Mouse (Mus musculus): ENCODE results near the gene Zap70. TPM values are rescaled to one million over a fixed set of nuclear protein-coding genes. Genes with fewer than 3 reads are reported as not detected.

Zap70 gene
- 0.94 and 1.3 TPM in 2 replicates for polyA plus RNA-seq (2015; fragmentation: Nextera tagmentation; extraction: Ambion mirVana)

GRCm38 (mm10) chr1:36761568-36761967 lies at the start of gene Zap70:
TSS of gene Zap70 (plus strand) at chr1:36761798.
- Histone ChIP-seq H3K4me2 (replicated peaks) (no peak within 1 kb of the TSS), H3K27me3 (no peaks in the 10 kb centered on the region), H3K9me3 (no peaks in the 10 kb centered on the region), H3K4me3 (no peak within 1 kb of the TSS), H3K9ac (replicated peaks) (no peak within 1 kb of the TSS), H3K27ac (replicated peaks) (no peak within 1 kb of the TSS), H3K36me3 (no peaks in the 10 kb centered on the region), H3K4me1 (no peaks in the 10 kb centered on the region)
- ATAC-seq (replicated peaks): no peak
- WGBS: 84% methylated on average over 11 of the region's 11 CpGs

- Histone ChIP-seq H3K4me1 (peaks cover 6% of the 10 kb centered on the region; the same call in 1 of the 2 replicates), H3K9me3 (no peaks in the 10 kb centered on the region), H3K4me3 (no peak within 1 kb of the TSS), H3K4me2 (replicated peaks) (no peak within 1 kb of the TSS), H3K27ac (replicated peaks) (no peak within 1 kb of the TSS), H3K36me3 (no peaks in the 10 kb centered on the region), H3K9ac (replicated peaks) (no peak within 1 kb of the TSS), H3K27me3 (no peaks in the 10 kb centered on the region)
- no peak for ATAC-seq (replicated peaks)
- WGBS: 83% methylated on average over 5 of the region's 5 CpGs
Measured at GRCm38 (mm10) chr1:36714311-36714710, 47.3 kb upstream of the Zap70 start, which contains the start of gene Actr1b. TSS of gene Actr1b (minus strand) at chr1:36714422.

- 95% methylated on average over 1 of the region's 1 CpGs for WGBS
- no peaks in the 10 kb centered on the region for H3K36me3 ChIP-seq
- H3K9ac ChIP-seq (replicated peaks): no peak overlapping the region
- H3K9me3 ChIP-seq: no peaks in the 10 kb centered on the region
- ATAC-seq (replicated peaks): no peak
- no peak overlapping the region for H3K4me2 ChIP-seq (replicated peaks)
- no peaks in the 10 kb centered on the region for H3K4me1 ChIP-seq
- no peak overlapping the region for H3K4me3 ChIP-seq
- H3K27ac ChIP-seq (replicated peaks): no peak overlapping the region
- no peaks in the 10 kb centered on the region for H3K27me3 ChIP-seq
Measured at GRCm38 (mm10) chr1:36718786-36719185, 42.8 kb upstream of the Zap70 start.

- H3K4me3 ChIP-seq: no peak overlapping the region
- no peak overlapping the region for H3K27ac ChIP-seq (replicated peaks)
- no peak overlapping the region for H3K9ac ChIP-seq (replicated peaks)
- no peaks in the 10 kb centered on the region for H3K27me3 ChIP-seq
- no peak overlapping the region for H3K4me2 ChIP-seq (replicated peaks)
- H3K9me3 ChIP-seq: no peaks in the 10 kb centered on the region
- no peaks in the 10 kb centered on the region for H3K4me1 ChIP-seq
- no peak for ATAC-seq (replicated peaks)
- 71% methylated on average over 16 of the region's 16 CpGs for WGBS
- H3K36me3 ChIP-seq: no peaks in the 10 kb centered on the region
Measured at GRCm38 (mm10) chr1:36723146-36724056, 38.2 kb upstream of the Zap70 start.

GRCm38 (mm10) chr1:36724057-36724431 lies 37.6 kb upstream of the Zap70 start:
- 35% methylated on average over 4 of the region's 4 CpGs for WGBS
- no peak for ATAC-seq (replicated peaks)
- H3K27me3 ChIP-seq: no peaks in the 10 kb centered on the region
- H3K36me3 ChIP-seq: no peaks in the 10 kb centered on the region
- no peaks in the 10 kb centered on the region for H3K4me1 ChIP-seq
- H3K4me2 ChIP-seq (replicated peaks): no peak overlapping the region
- H3K9me3 ChIP-seq: no peaks in the 10 kb centered on the region
- no peak overlapping the region for H3K27ac ChIP-seq (replicated peaks)
- H3K4me3 ChIP-seq: no peak overlapping the region
- H3K9ac ChIP-seq (replicated peaks): no peak overlapping the region

- Histone ChIP-seq H3K9me3 (no peaks in the 10 kb centered on the region), H3K27me3 (no peaks in the 10 kb centered on the region), H3K4me3 (no peak overlapping the region), H3K9ac (replicated peaks) (no peak overlapping the region), H3K4me2 (replicated peaks) (no peak overlapping the region), H3K4me1 (no peaks in the 10 kb centered on the region), H3K27ac (replicated peaks) (no peak overlapping the region), H3K36me3 (no peaks in the 10 kb centered on the region)
- 12% methylated on average over 4 of the region's 4 CpGs for WGBS
- ATAC-seq (replicated peaks): no peak; the same call in 1 of the 2 replicates
Measured at GRCm38 (mm10) chr1:36737300-36737699, 24.3 kb upstream of the Zap70 start.

- Histone ChIP-seq H3K27ac (replicated peaks) (no peak overlapping the region), H3K9me3 (no peaks in the 10 kb centered on the region), H3K4me1 (peaks cover 4% of the 10 kb centered on the region), H3K4me3 (no peak overlapping the region), H3K36me3 (no peaks in the 10 kb centered on the region), H3K9ac (replicated peaks) (no peak overlapping the region), H3K27me3 (peaks cover 3% of the 10 kb centered on the region; the same call in 1 of the 2 replicates), H3K4me2 (replicated peaks) (no peak overlapping the region)
- 68% methylated on average over 5 of the region's 5 CpGs for WGBS
- no peak for ATAC-seq (replicated peaks)
Measured at GRCm38 (mm10) chr1:36739231-36739630, 22.4 kb upstream of the Zap70 start.

GRCm38 (mm10) chr1:36743046-36743445 lies 18.6 kb upstream of the Zap70 start:
- Histone ChIP-seq H3K27ac (replicated peaks) (no peak overlapping the region), H3K9ac (replicated peaks) (no peak overlapping the region), H3K4me2 (replicated peaks) (no peak overlapping the region), H3K27me3 (peaks cover 3% of the 10 kb centered on the region; the same call in 1 of the 2 replicates), H3K4me3 (no peak overlapping the region), H3K4me1 (peaks cover 10% of the 10 kb centered on the region), H3K9me3 (no peaks in the 10 kb centered on the region), H3K36me3 (no peaks in the 10 kb centered on the region)
- WGBS: 83% methylated on average over 9 of the region's 9 CpGs
- ATAC-seq (replicated peaks): no peak

GRCm38 (mm10) chr1:36744268-36744944 lies 17.2 kb upstream of the Zap70 start:
- Histone ChIP-seq H3K4me1 (peaks cover 10% of the 10 kb centered on the region), H3K9me3 (no peaks in the 10 kb centered on the region), H3K4me2 (replicated peaks) (peak overlapping the region; percentile 43), H3K36me3 (no peaks in the 10 kb centered on the region), H3K27me3 (peaks cover 3% of the 10 kb centered on the region; the same call in 1 of the 2 replicates), H3K4me3 (peak overlapping the region; percentile 27), H3K9ac (replicated peaks) (no peak overlapping the region), H3K27ac (replicated peaks) (0 out of 2 replicates have a peak overlapping the region, but pooled peaks have one; percentile 12)
- WGBS: 23% methylated on average over 17 of the region's 17 CpGs
- ATAC-seq (replicated peaks): peak; percentile 88

- H3K36me3 ChIP-seq: no peaks in the 10 kb centered on the region
- H3K27me3 ChIP-seq: peaks cover 3% of the 10 kb centered on the region; the same call in 1 of the 2 replicates
- no peaks in the 10 kb centered on the region for H3K9me3 ChIP-seq
- H3K4me3 ChIP-seq: no peak overlapping the region
- H3K4me2 ChIP-seq (replicated peaks): no peak overlapping the region
- no peak overlapping the region for H3K9ac ChIP-seq (replicated peaks)
- H3K27ac ChIP-seq (replicated peaks): no peak overlapping the region
- ATAC-seq (replicated peaks): no peak
- WGBS: 41% methylated on average over 4 of the region's 4 CpGs
- H3K4me1 ChIP-seq: peaks cover 10% of the 10 kb centered on the region
Measured at GRCm38 (mm10) chr1:36745661-36746060, 15.9 kb upstream of the Zap70 start.

- H3K27ac ChIP-seq (replicated peaks): no peak overlapping the region
Measured at GRCm38 (mm10) chr1:36746452-36746851, 15.1 kb upstream of the Zap70 start.

More at GRCm38 (mm10) chr1:36746452-36746851, 15.1 kb upstream of the Zap70 start:
- Histone ChIP-seq H3K4me2 (replicated peaks) (no peak overlapping the region), H3K9ac (replicated peaks) (no peak overlapping the region), H3K27me3 (peaks cover 3% of the 10 kb centered on the region; the same call in 1 of the 2 replicates), H3K9me3 (no peaks in the 10 kb centered on the region), H3K4me1 (peaks cover 10% of the 10 kb centered on the region), H3K36me3 (no peaks in the 10 kb centered on the region), H3K4me3 (no peak overlapping the region)
- 43% methylated on average over 15 of the region's 15 CpGs for WGBS
- no peak for ATAC-seq (replicated peaks)
